Mouse (Mus musculus) kidney, postnatal 0 days (tissue): ENCODE data around the gene Erg. TPM values are rescaled to one million over a fixed set of nuclear protein-coding genes. Genes with fewer than 3 reads are reported as not detected.

ENCODE experiments used
- ATAC-seq: fragments of 200-750 bp; cut with Nextera tagmentation; replicated peaks from 2 replicates; pipeline ENCODE4 v1.8.0; 2017; ENCODE audit warnings: low read depth, moderate number of reproducible peaks, moderate TSS enrichment, moderate library complexity; ENCODE audit not compliant: low FRiP score
- DNase-seq: peaks from one replicate; pipeline ENCODE4 v3.0.0-alpha.2; 2016; ENCODE audit warnings: low spot score
- H3K27ac ChIP-seq: fragments of 300-500 bp; sonication (generic); 2 replicates; pipeline ENCODE4 v1.5.1; 2014; ENCODE audit warnings: mild to moderate bottlenecking
- H3K27me3 ChIP-seq: fragments of 300-500 bp; sonication (generic); 2 replicates; pipeline ENCODE4 v1.6.1; 2014; ENCODE audit warnings: low read length, mixed read lengths; ENCODE audit not compliant: insufficient read depth
- H3K36me3 ChIP-seq: fragments of 300-500 bp; sonication (generic); 2 replicates; pipeline ENCODE4 v1.6.1; 2014; ENCODE audit warnings: low read length, mixed read lengths; ENCODE audit not compliant: insufficient read depth
- H3K4me1 ChIP-seq: fragments of 300-500 bp; sonication (generic); replicated peaks from 2 replicates; pipeline ENCODE4 v1.6.1; 2014; ENCODE audit warnings: antibody characterized with exemption, low read length, mixed read lengths; ENCODE audit not compliant: insufficient read depth
- H3K4me2 ChIP-seq: fragments of 300-500 bp; sonication (generic); 2 replicates; pipeline ENCODE4 v1.6.1; 2014; ENCODE audit warnings: mild to moderate bottlenecking, low read length, moderate library complexity, mixed read lengths
- H3K4me3 ChIP-seq: fragments of 300-500 bp; sonication (generic); replicated peaks from 2 replicates; pipeline ENCODE4 v1.5.1; 2014; ENCODE audit warnings: low read depth, low read length
- H3K9ac ChIP-seq: fragments of 300-500 bp; sonication (generic); 2 replicates; pipeline ENCODE4 v1.6.1; 2014; ENCODE audit warnings: low read depth, low read length
- H3K9me3 ChIP-seq: fragments of 300-500 bp; sonication (generic); replicated peaks from 2 replicates; pipeline ENCODE4 v1.6.1; 2016; ENCODE audit warnings: low read length, inconsistent platforms, mixed read lengths
- CTCF ChIP-seq: IDR thresholded peaks from 2 replicates; pipeline ENCODE4 v1.5.1; 2016; ENCODE audit warnings: antibody characterized with exemption, low read depth, mild to moderate bottlenecking, moderate library complexity
- WGBS: fragments of 180-500 bp; shearing (Covaris S2); extraction: QIAGEN DNeasy Blood & Tissue Kit; methylation state at CpG from one replicate; pipeline ENCODE4 v1.1.7; 2014; 5-methylcytosine and 5-hydroxymethylcytosine counted together
- polyA plus RNA-seq: library from polyadenylated mRNA; unstranded; fragments of >200 nt; fragmentation: Nextera tagmentation; extraction: Ambion mirVana; gene quantifications from 2 replicates; pipeline ENCODE4 v1.2.1, GENCODE M21; 2015

Gene Erg
- polyA plus RNA-seq, 1 experiment from 2014 or later = 6.4 TPM

GRCm38 (mm10) chr16:95436051-95436450 lies 150.3 kb downstream of the Erg start:
- Histone ChIP-seq H3K27ac (no peak overlapping the region), H3K9ac (no peak overlapping the region), H3K9me3 (no peaks in the 10 kb centered on the region), H3K4me2 (no peak overlapping the region), H3K4me1 (peaks cover 4% of the 10 kb centered on the region; the same call in 1 of the 2 replicates), H3K36me3 (no peaks in the 10 kb centered on the region), H3K4me3 (no peak overlapping the region), H3K27me3 (no peaks in the 10 kb centered on the region)
- no peak for DNase-seq
- ATAC-seq = no peak
- TF ChIP-seq CTCF = no peak
- 73% methylated on average over 4 of the region's 4 CpGs for WGBS

GRCm38 (mm10) chr16:95434434-95434833 lies 152.0 kb downstream of the Erg start:
- ATAC-seq (no peak), DNase-seq (no peak)
- no peak for TF ChIP-seq CTCF
- no peak overlapping the region for H3K27ac ChIP-seq
- no peaks in the 10 kb centered on the region for H3K27me3 ChIP-seq
- WGBS = 85% methylated on average over 8 of the region's 8 CpGs
- H3K36me3 ChIP-seq = no peaks in the 10 kb centered on the region
- no peak overlapping the region for H3K9ac ChIP-seq
- H3K9me3 ChIP-seq = no peaks in the 10 kb centered on the region
- H3K4me1 ChIP-seq = peaks cover 2% of the 10 kb centered on the region; the same call in 1 of the 2 replicates
- no peak overlapping the region for H3K4me3 ChIP-seq
- no peak overlapping the region for H3K4me2 ChIP-seq

DNA sequence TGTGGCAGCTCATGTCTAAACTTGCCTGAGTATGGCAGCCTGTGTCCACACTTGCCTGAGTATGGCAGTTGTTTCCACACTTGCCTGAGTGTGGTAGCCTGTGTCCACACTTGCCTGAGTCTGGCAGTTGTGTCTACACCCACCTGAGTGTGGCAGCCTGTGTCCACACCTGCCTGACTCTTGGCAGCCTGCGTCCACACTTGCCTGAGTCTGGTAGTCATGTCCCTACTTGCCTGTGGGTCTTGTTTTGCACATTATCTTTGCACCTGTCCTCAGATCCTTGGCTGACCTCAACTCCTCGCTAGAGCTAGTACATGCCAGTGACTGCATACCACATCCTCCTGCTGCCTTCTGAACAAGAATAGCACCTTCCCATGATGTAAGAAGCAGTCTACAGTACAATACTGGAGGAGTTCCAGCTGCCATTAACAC lies 153.8 kb downstream of the Erg start:
- no peak overlapping the region for H3K27ac ChIP-seq
- H3K4me1 ChIP-seq = no peaks in the 10 kb centered on the region
- no peak overlapping the region for H3K9ac ChIP-seq
- H3K9me3 ChIP-seq = no peaks in the 10 kb centered on the region
- H3K4me2 ChIP-seq = no peak overlapping the region
- ATAC-seq (no peak), DNase-seq (no peak)
- TF ChIP-seq CTCF = no peak
- no peaks in the 10 kb centered on the region for H3K36me3 ChIP-seq
- whole genome bisulfite sequencing = 70% methylated on average over 2 of the region's 2 CpGs
- H3K27me3 ChIP-seq = no peaks in the 10 kb centered on the region
- no peak overlapping the region for H3K4me3 ChIP-seq

GRCm38 (mm10) chr16:95429851-95430250 lies 156.5 kb downstream of the Erg start:
- no peak for ATAC-seq

GRCm38 (mm10) chr16:95428239-95428638 lies 158.2 kb downstream of the Erg start:
- no peak for TF ChIP-seq CTCF
- no peak overlapping the region for H3K4me2 ChIP-seq
- no peaks in the 10 kb centered on the region for H3K36me3 ChIP-seq
- DNase-seq = no peak
- 77% methylated on average over 5 of the region's 5 CpGs for WGBS
- no peaks in the 10 kb centered on the region for H3K4me1 ChIP-seq
- no peaks in the 10 kb centered on the region for H3K27me3 ChIP-seq
- H3K27ac ChIP-seq = no peak overlapping the region
- H3K9ac ChIP-seq = no peak overlapping the region
- H3K4me3 ChIP-seq = no peak overlapping the region
- no peaks in the 10 kb centered on the region for H3K9me3 ChIP-seq
- no peak for ATAC-seq

More at GRCm38 (mm10) chr16:95429851-95430250, 156.5 kb downstream of the Erg start:
- Histone ChIP-seq H3K36me3 (no peaks in the 10 kb centered on the region), H3K27me3 (no peaks in the 10 kb centered on the region), H3K4me3 (no peak overlapping the region), H3K9me3 (no peaks in the 10 kb centered on the region), H3K9ac (no peak overlapping the region), H3K4me1 (no peaks in the 10 kb centered on the region), H3K27ac (no peak overlapping the region), H3K4me2 (no peak overlapping the region)
- WGBS = 83% methylated on average over 3 of the region's 3 CpGs
- no peak for TF ChIP-seq CTCF
- no peak for DNase-seq

- H3K9ac ChIP-seq = no peak overlapping the region
- H3K4me3 ChIP-seq = no peak overlapping the region
- no peak overlapping the region for H3K4me2 ChIP-seq
- no peaks in the 10 kb centered on the region for H3K36me3 ChIP-seq
- no peak for TF ChIP-seq CTCF
- H3K4me1 ChIP-seq = no peaks in the 10 kb centered on the region
- ATAC-seq (no peak), DNase-seq (no peak)
- 63% methylated on average over 10 of the region's 10 CpGs for WGBS
- no peaks in the 10 kb centered on the region for H3K9me3 ChIP-seq
- H3K27me3 ChIP-seq = no peaks in the 10 kb centered on the region
- no peak overlapping the region for H3K27ac ChIP-seq
These were observed 158.9 kb downstream of the Erg start for GRCm38 (mm10) chr16:95427512-95427911.

- WGBS = 26% methylated on average over 5 of the region's 5 CpGs
- Histone ChIP-seq H3K27me3 (no peaks in the 10 kb centered on the region), H3K9ac (no peak overlapping the region), H3K27ac (no peak overlapping the region), H3K4me1 (no peaks in the 10 kb centered on the region), H3K9me3 (no peaks in the 10 kb centered on the region), H3K4me2 (no peak overlapping the region), H3K36me3 (no peaks in the 10 kb centered on the region), H3K4me3 (no peak overlapping the region)
- no peak for TF ChIP-seq CTCF
- ATAC-seq (no peak), DNase-seq (peak; percentile 61)
These were observed 163.7 kb downstream of the Erg start for GRCm38 (mm10) chr16:95422658-95423073.
